Comparison of ENCODE assay signal across 16 mouse cellular contexts in the genomic region with DNA sequence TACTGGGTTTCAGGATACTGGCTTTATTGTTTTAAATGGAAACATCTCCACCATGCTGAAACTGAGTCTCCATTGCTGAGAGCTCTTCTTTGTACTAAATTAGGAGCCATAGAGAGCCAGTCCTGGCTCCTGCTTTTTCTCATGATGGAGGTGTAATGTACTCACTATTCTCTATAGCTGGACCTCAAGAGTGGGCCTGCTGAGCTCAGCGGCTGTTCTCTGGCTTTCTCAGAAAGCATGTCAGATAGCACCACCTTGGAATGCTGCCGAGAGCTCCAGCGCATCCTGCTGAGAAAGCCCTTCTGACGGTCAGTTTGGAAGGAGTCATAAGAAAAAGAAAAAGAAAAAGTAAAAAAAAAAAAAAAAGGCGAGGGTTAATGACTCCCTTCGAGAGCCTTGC. TPM values are rescaled to one million over a fixed set of nuclear protein-coding genes. Genes with fewer than 3 reads are reported as not detected.
A peak's percentile ranks its signal among the peaks of the same experiment; 100 is the strongest.
DNase-seq lines count a peak whose midpoint lies in the region; ATAC-seq and TF ChIP-seq lines count a peak whose summit lies in the region.
"Had no signal": no experiment of that assay in that cellular context is flagged by ENCODE, and none has a peak within 500 bp of the region (broad histone marks: within the 10 kb centered on the region; RNA-seq: fewer than 3 reads in every experiment).

No protein-coding gene starts in this region.

- no peaks in the 10 kb centered on the region for H3K27me3 ChIP-seq in heart, embryonic 11.5 days (ENCODE audit: control insufficient read depth, insufficient read depth, low read length)
- no peaks in the 10 kb centered on the region for H3K27me3 ChIP-seq in midbrain, embryonic 11.5 days (ENCODE audit: control insufficient read depth, insufficient read depth, low read length)
- H3K27me3 ChIP-seq in midbrain, embryonic 10.5 days (ENCODE audit: low read depth, poor library complexity, severe bottlenecking): no peaks in the 10 kb centered on the region
- H3K27me3 ChIP-seq in cerebellum, adult 2 months (ENCODE audit: control insufficient read depth, insufficient read depth, low read length): no peaks in the 10 kb centered on the region
- no peaks in the 10 kb centered on the region for H3K27me3 ChIP-seq in liver, postnatal 0 days (ENCODE audit: insufficient read depth, low read length)

- no peak for ATAC-seq in heart, embryonic 11.5 days (replicated peaks; ENCODE audit: insufficient number of reproducible peaks, low FRiP score, low TSS enrichment)
- ATAC-seq in midbrain, embryonic 11.5 days (ENCODE audit: low FRiP score): no peak
- ATAC-seq in liver, postnatal 0 days: no peak
- ATAC-seq: forebrain, embryonic 14.5 days; inflammation-experienced regulatory T-cells, adult 6 months; midbrain, embryonic 16.5 days had no signal

- TF ChIP-seq EP300 in liver, postnatal 0 days (IDR thresholded peaks at IDR 0.05; ENCODE audit: low read depth): no peak

- no peaks in the 10 kb centered on the region for H3K36me3 ChIP-seq in heart, embryonic 11.5 days (ENCODE audit: control insufficient read depth, insufficient read depth, low read length)
- no peaks in the 10 kb centered on the region for H3K36me3 ChIP-seq in midbrain, embryonic 11.5 days (ENCODE audit: control insufficient read depth, insufficient read depth, low read length)
- H3K36me3 ChIP-seq in midbrain, embryonic 10.5 days: no peaks in the 10 kb centered on the region
- H3K36me3 ChIP-seq in liver, postnatal 0 days (replicated peaks; ENCODE audit: insufficient read depth, low read length): no peaks in the 10 kb centered on the region

- H3K4me1 ChIP-seq in heart, embryonic 11.5 days (ENCODE audit: control insufficient read depth, insufficient read depth, low read length): no peaks in the 10 kb centered on the region
- H3K4me1 ChIP-seq in midbrain, embryonic 11.5 days (ENCODE audit: control insufficient read depth, insufficient read depth, low read length): no peaks in the 10 kb centered on the region
- H3K4me1 ChIP-seq in midbrain, embryonic 10.5 days: no peaks in the 10 kb centered on the region
- H3K4me1 ChIP-seq in cerebellum, adult 2 months (ENCODE audit: control insufficient read depth, insufficient read depth, low read length): no peaks in the 10 kb centered on the region
- no peaks in the 10 kb centered on the region for H3K4me1 ChIP-seq in liver, postnatal 0 days (ENCODE audit: insufficient read depth)

- H3K4me3 ChIP-seq in heart, embryonic 11.5 days (ENCODE audit: low read depth, low read length): no peak overlapping the region
- H3K4me3 ChIP-seq in midbrain, embryonic 11.5 days (ENCODE audit: low read depth, low read length): no peak overlapping the region
- H3K4me3 ChIP-seq in midbrain, embryonic 10.5 days: no peak overlapping the region
- H3K4me3 ChIP-seq in cerebellum, adult 2 months (replicated peaks; ENCODE audit: insufficient read depth, low read depth, low read length): no peak overlapping the region
- no peak overlapping the region for H3K4me3 ChIP-seq in liver, postnatal 0 days (ENCODE audit: low read depth, low read length)
- H3K4me3 ChIP-seq: heart, adult 2 months had no signal

- no peak for TF ChIP-seq POLR2A in cerebellum, adult 2 months (IDR thresholded peaks at IDR 0.05; ENCODE audit: borderline replicate concordance, insufficient read depth, low read length)

- no peak overlapping the region for H3K4me2 ChIP-seq in heart, embryonic 11.5 days
- no peak overlapping the region for H3K4me2 ChIP-seq in midbrain, embryonic 11.5 days
- no peak overlapping the region for H3K4me2 ChIP-seq in liver, postnatal 0 days (ENCODE audit: low read depth, low read length)

- no peak overlapping the region for H3K27ac ChIP-seq in heart, embryonic 11.5 days (ENCODE audit: low read depth, low read length)
- H3K27ac ChIP-seq in midbrain, embryonic 11.5 days (ENCODE audit: low read depth, low read length): no peak overlapping the region
- no peak overlapping the region for H3K27ac ChIP-seq in midbrain, embryonic 10.5 days (replicated peaks)
- no peak overlapping the region for H3K27ac ChIP-seq in cerebellum, adult 2 months (ENCODE audit: insufficient read depth, low read length)
- H3K27ac ChIP-seq in liver, postnatal 0 days (ENCODE audit: low read depth): no peak overlapping the region
- H3K27ac ChIP-seq: heart, adult 2 months; kidney, postnatal 0 days had no signal

- no peak overlapping the region for H3K9ac ChIP-seq in heart, embryonic 11.5 days (ENCODE audit: low read depth, low read length)
- H3K9ac ChIP-seq in midbrain, embryonic 11.5 days (ENCODE audit: low read length): no peak overlapping the region
- no peak overlapping the region for H3K9ac ChIP-seq in liver, postnatal 0 days (replicated peaks)

- 46% methylated on average over 6 of the region's 6 CpGs for WGBS in heart, embryonic 11.5 days (ENCODE audit: insufficient replicate concordance)
- WGBS in midbrain, embryonic 11.5 days: 66% methylated on average over 6 of the region's 6 CpGs
- WGBS in midbrain, embryonic 10.5 days: 70% methylated on average over 6 of the region's 6 CpGs
- 5% methylated on average over 6 of the region's 6 CpGs for WGBS in cerebellum, adult 2 months
- 62% methylated on average over 6 of the region's 6 CpGs for WGBS in liver, postnatal 0 days (ENCODE audit: insufficient replicate concordance)

- no peaks in the 10 kb centered on the region for H3K9me3 ChIP-seq in heart, embryonic 11.5 days (replicated peaks; ENCODE audit: control insufficient read depth, low read length)
- no peaks in the 10 kb centered on the region for H3K9me3 ChIP-seq in midbrain, embryonic 11.5 days (ENCODE audit: control insufficient read depth, low read length)
- no peaks in the 10 kb centered on the region for H3K9me3 ChIP-seq in midbrain, embryonic 10.5 days (replicated peaks)
- H3K9me3 ChIP-seq in liver, postnatal 0 days (ENCODE audit: low read length): no peaks in the 10 kb centered on the region

- peak; percentile 25 to 31 for DNase-seq in heart, postnatal 14 days
- DNase-seq in midbrain, embryonic 11.5 days (ENCODE audit: low spot score, missing footprints): peak; percentile 56
- DNase-seq in midbrain, embryonic 10.5 days (ENCODE audit: low spot score): no peak
- peak; percentile 65 to 75 for DNase-seq in cerebellum, adult 2 months
- DNase-seq in heart, postnatal 36 days: peak; percentile 10 to 18
- DNase-seq in layer of hippocampus, adult 18-20 months (ENCODE audit: low spot score in 2 of 2): no peak
- DNase-seq in liver, postnatal 0 days: no peak
- DNase-seq: liver; lung, adult 18-20 months; retina, postnatal 1 day had no signal

- intact Hi-C loops in heart, postnatal 14 days (cut with DNase I): no loop called here
- intact Hi-C loops in heart, postnatal 36 days (cut with DNase I): no loop called here

- no peak for TF ChIP-seq CTCF in cerebellum, adult 2 months (IDR thresholded peaks at IDR 0.05; ENCODE audit: borderline replicate concordance, insufficient read depth, low read depth, low read length)
- no peak for TF ChIP-seq CTCF in liver, postnatal 0 days (IDR thresholded peaks at IDR 0.05; ENCODE audit: low read depth)

RNA-seq across cellular contexts. Expression of a gene that starts 41.8 kb away (rescaled TPM):
- 1 to 10 TPM; 8.0 to 9.3 TPM for total RNA-seq in heart, postnatal 14 days (2021)
- 1.7 and 1.8 TPM in 2 replicates for polyA plus RNA-seq in heart, embryonic 11.5 days (2014; fragmentation: Nextera tagmentation; extraction: Ambion mirVana)
- polyA plus RNA-seq in midbrain, embryonic 11.5 days (2014; fragmentation: Nextera tagmentation; extraction: Ambion mirVana): 1.1 TPM in 2 replicates
- polyA plus RNA-seq in midbrain, embryonic 10.5 days (2016; fragmentation: Nextera tagmentation; extraction: Ambion mirVana): 0.33 and 1.1 TPM in 2 replicates
- 0.87 and 1.6 TPM in 2 replicates for polyA plus RNA-seq in cerebellum, adult 2 months (2012; rRNA removed)
- total RNA-seq in heart, postnatal 36 days (2021): 1 to 10 TPM; 8.6 to 9.9 TPM
- 1 to 10 TPM in 1 of 2 experiments, under 1 TPM in 1; 0.53 to 1.3 TPM for total RNA-seq in layer of hippocampus, adult 18-20 months (2021)
- polyA plus RNA-seq in liver, postnatal 0 days (2015; fragmentation: Nextera tagmentation; extraction: Ambion mirVana): 0.04 and 0.06 TPM in 2 replicates

Comparison
In these comparisons a context has a peak if more than half of its experiments do, and no peak if none do; other contexts are left out.
1. DNase-seq: peak in heart, postnatal 14 days (2 of 2), midbrain, embryonic 11.5 days (single experiment), cerebellum, adult 2 months (2 of 2) and heart, postnatal 36 days (2 of 2); none in midbrain, embryonic 10.5 days (single experiment), layer of hippocampus, adult 18-20 months (0 of 2) and liver, postnatal 0 days (single experiment).